Mouse (Mus musculus) ES-E14 (cell line): ENCODE measurements around the gene Zfp523. TPM values are rescaled to one million over a fixed set of nuclear protein-coding genes. Genes with fewer than 3 reads are reported as not detected.

Source experiments
- DNase-seq: peaks from one replicate; pipeline ENCODE4 v3.0.0-alpha.2; 2013; ENCODE audit warnings: low read depth, low spot score
- H3K27ac ChIP-seq: 2 replicates; pipeline ENCODE4 v1.5.1; 2012; ENCODE audit warnings: low read depth, mild to moderate bottlenecking, low read length, moderate library complexity, mixed read lengths; ENCODE audit not compliant: poor library complexity, insufficient read depth, severe bottlenecking
- H3K36me3 ChIP-seq: 2 replicates; pipeline ENCODE4 v1.6.1; 2012; ENCODE audit warnings: mild to moderate bottlenecking, low read length, moderate library complexity, mixed read lengths; ENCODE audit not compliant: control insufficient read depth, poor library complexity, insufficient read depth, severe bottlenecking
- H3K4me1 ChIP-seq, 2 experiments: fragments of 150-350 bp in 1 of 2; sonication (generic) in 1 of 2; 2 replicates each; pipeline ENCODE4 v1.6.1; 2012; ENCODE audit warnings: low read length in 2 of 2, mild to moderate bottlenecking in 1 of 2, mixed read lengths in 1 of 2; ENCODE audit not compliant: control insufficient read depth in 2 of 2, insufficient read depth in 2 of 2, poor library complexity in 1 of 2
- H3K4me3 ChIP-seq, 2 experiments: fragments of 150-350 bp in 1 of 2; sonication (generic) in 1 of 2; 2 replicates each; pipeline ENCODE4 v1.5.1; 2012; ENCODE audit warnings: low read length in 2 of 2, low read depth in 1 of 2, mild to moderate bottlenecking in 1 of 2, mixed read lengths in 1 of 2; ENCODE audit not compliant: insufficient read depth in 1 of 2, poor library complexity in 1 of 2, severe bottlenecking in 1 of 2
- H3K9ac ChIP-seq: 2 replicates; pipeline ENCODE4 v1.6.1; 2012; ENCODE audit warnings: low read depth, mild to moderate bottlenecking, low read length, mixed read lengths; ENCODE audit not compliant: poor library complexity, insufficient read depth, severe bottlenecking
- H3K9me3 ChIP-seq: fragments of 150-350 bp; sonication (generic); 2 replicates; pipeline ENCODE4 v1.6.1; 2012; ENCODE audit warnings: low read depth, mild to moderate bottlenecking, low read length; ENCODE audit not compliant: control insufficient read depth, insufficient read depth
- CHD2 ChIP-seq: IDR thresholded peaks from 2 replicates; pipeline ENCODE4 v1.6.1; 2014; ENCODE audit warnings: mild to moderate bottlenecking, low read depth, low read length, inconsistent platforms
- HCFC1 ChIP-seq: IDR thresholded peaks from 2 replicates; pipeline ENCODE4 v1.6.1; 2012; ENCODE audit warnings: low read length, inconsistent platforms, borderline replicate concordance; ENCODE audit not compliant: insufficient read depth
- MAFK ChIP-seq: IDR thresholded peaks from 2 replicates; pipeline ENCODE4 v1.6.1; 2014; ENCODE audit warnings: mild to moderate bottlenecking, low read depth, low read length, inconsistent platforms; ENCODE audit not compliant: insufficient read depth
- ZC3H11A ChIP-seq: IDR thresholded peaks from 2 replicates; pipeline ENCODE4 v1.6.1; 2012; ENCODE audit warnings: low read depth, mild to moderate bottlenecking, inconsistent platforms, low read length, borderline replicate concordance
- ZNF384 ChIP-seq: IDR thresholded peaks from 2 replicates; pipeline ENCODE4 v1.6.1; 2012; ENCODE audit warnings: low read depth, low read length, inconsistent platforms
- in situ Hi-C, 2 experiments: fragments of 600-800 bp; cut with MboI; formaldehyde crosslinking; loops; one replicate each; pipeline ENCODE4 v1.15.1; 2025; ENCODE audit warnings: low sequenced_read_pairs in 2 of 2, inconsistent platforms in 1 of 2; ENCODE audit not compliant: unreplicated experiment in 2 of 2
- total RNA-seq: library from RNA; depleted of rRNA; stranded (reverse); fragments of 300-350 nt; gene quantifications from 2 replicates; pipeline ENCODE4 v1.2.3, GENCODE M21; 2012

The Zfp523 gene
- total RNA-seq, 1 experiment = 11.4 TPM

- no peaks in the 10 kb centered on the region for H3K36me3 ChIP-seq
- no peak for TF ChIP-seq ZC3H11A
- TF ChIP-seq ZNF384 = no peak
- H3K4me3 ChIP-seq = peak overlapping the region; percentile 84 to 87; a peak in 2 of 4 replicates
- DNase-seq = no peak
- H3K9me3 ChIP-seq = no peaks in the 10 kb centered on the region
- H3K4me1 ChIP-seq = peaks cover 8 to 39% of the 10 kb centered on the region in 2 experiments; a peak in 3 of 4 replicates
- in situ Hi-C loops = no loop called here
- peak overlapping the region; percentile 5; the same call in 1 of the 2 replicates for H3K9ac ChIP-seq
- no peak overlapping the region for H3K27ac ChIP-seq
These were observed 36.3 kb upstream of the Zfp523 start for GRCm38 (mm10) chr17:28140431-28141204.

GRCm38 (mm10) chr17:28141205-28141650 is 35.7 kb upstream of the Zfp523 start:
- in situ Hi-C loops = no loop called here

GRCm38 (mm10) chr17:28141771-28142699 is 34.9 kb upstream of the Zfp523 start, which contains the start of gene Scube3:
Gene Scube3 (plus strand): TSS chr17:28142141.
- no peaks in the 10 kb centered on the region for H3K9me3 ChIP-seq
- H3K4me1 ChIP-seq = peaks cover 8 to 52% of the 10 kb centered on the region in 2 experiments; a peak in 3 of 4 replicates
- DNase-seq = no peak
- no peaks in the 10 kb centered on the region for H3K36me3 ChIP-seq
- H3K9ac ChIP-seq = peak within 1 kb of the TSS; percentile 71
- TF ChIP-seq HCFC1 (no peak), ZNF384 (peak; percentile 69; the same call in 1 of the 2 replicates)
- H3K27ac ChIP-seq = no peak within 1 kb of the TSS
- H3K4me3 ChIP-seq = peak within 1 kb of the TSS; percentile 84 to 87
- in situ Hi-C loops = no loop called here

More at GRCm38 (mm10) chr17:28141205-28141650, 35.7 kb upstream of the Zfp523 start:
- TF ChIP-seq HCFC1 = no peak
- TF ChIP-seq ZC3H11A = no peak
- no peak for TF ChIP-seq MAFK
- no peak for TF ChIP-seq ZNF384
- no peak for TF ChIP-seq CHD2
- H3K4me3 ChIP-seq = peak overlapping the region; percentile 84 to 87
- no peaks in the 10 kb centered on the region for H3K36me3 ChIP-seq
- no peak overlapping the region for H3K27ac ChIP-seq
- H3K4me1 ChIP-seq = peaks cover 8 to 45% of the 10 kb centered on the region in 2 experiments; a peak in 3 of 4 replicates
- DNase-seq = no peak
- no peaks in the 10 kb centered on the region for H3K9me3 ChIP-seq
- peak overlapping the region; percentile 42; the same call in 1 of the 2 replicates for H3K9ac ChIP-seq

- Histone ChIP-seq H3K4me3 (peak overlapping the region; percentile 84 to 87), H3K9ac (peak overlapping the region; percentile 71), H3K36me3 (no peaks in the 10 kb centered on the region), H3K27ac (no peak overlapping the region), H3K4me1 (peaks cover 8 to 51% of the 10 kb centered on the region in 2 experiments; a peak in 3 of 4 replicates), H3K9me3 (no peaks in the 10 kb centered on the region)
- no peak for DNase-seq
- TF ChIP-seq ZC3H11A (no peak), MAFK (no peak), CHD2 (no peak), ZNF384 (no peak), HCFC1 (no peak)
- in situ Hi-C loops = no loop called here
These were observed 34.0 kb upstream of the Zfp523 start for GRCm38 (mm10) chr17:28142700-28143610.
